Mouse (Mus musculus): ENCODE data around the gene Naa10.

- TF ChIP-seq CTCF (IDR thresholded peaks at IDR 0.05; ENCODE audit: low read depth) (no peak), EP300 (IDR thresholded peaks at IDR 0.05; ENCODE audit: low read depth) (no peak)
Observed at GRCm38 (mm10) chrX:73881036-73881427, 40.7 kb downstream of the Naa10 start.
